Mouse (Mus musculus): Measurements from ENCODE around the gene Ercc2. TPM values are rescaled to one million over a fixed set of nuclear protein-coding genes. Genes with fewer than 3 reads are reported as not detected.

Gene Ercc2
- 22.6 and 25.1 TPM in 2 replicates for polyA plus RNA-seq (2015; fragmentation: Nextera tagmentation; extraction: Ambion mirVana)

DNA sequence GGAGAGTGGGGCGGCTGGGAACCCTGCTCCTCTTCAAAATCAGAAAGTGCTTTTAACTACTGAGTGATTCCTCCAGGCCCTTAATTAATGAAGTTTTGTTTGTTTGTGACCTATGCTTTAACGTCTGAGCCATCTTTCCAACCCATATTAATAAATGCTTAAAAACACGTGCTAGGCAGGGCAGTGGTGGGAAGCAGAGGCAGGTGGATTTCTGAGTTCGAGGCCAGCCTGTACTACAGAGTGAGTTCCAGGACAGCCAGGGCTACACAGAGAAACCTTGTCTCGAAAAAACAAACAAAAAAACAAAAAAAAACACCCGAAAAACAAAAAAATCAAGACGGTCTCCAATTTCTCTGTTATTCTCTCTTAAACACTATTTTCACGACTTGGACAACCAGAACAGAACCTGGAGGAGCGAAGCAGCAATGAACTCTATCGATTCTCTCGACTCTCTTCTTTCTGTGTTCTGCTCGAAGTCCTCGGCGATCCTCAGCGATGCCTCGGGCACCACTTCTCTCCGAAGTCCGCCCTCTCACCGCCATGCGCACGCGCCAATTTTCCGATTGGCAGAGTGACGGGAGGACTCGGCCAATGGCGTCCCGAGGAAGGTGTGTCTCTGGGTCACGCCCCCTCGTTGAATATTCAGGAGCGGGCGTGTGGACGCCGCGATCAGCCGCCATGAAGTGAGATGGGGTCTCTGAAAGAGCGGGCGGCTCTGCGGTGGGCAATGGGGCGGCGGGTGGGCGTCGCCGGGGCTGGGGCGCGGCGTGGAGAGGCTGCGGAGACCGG is at the start of gene Ercc2:
Ercc2 (plus strand) TSS at position 634 of the 789 bp plus-strand sequence.
- 8% methylated on average over 45 of the region's 48 CpGs for WGBS
- ATAC-seq: peak; percentile 97

DNA sequence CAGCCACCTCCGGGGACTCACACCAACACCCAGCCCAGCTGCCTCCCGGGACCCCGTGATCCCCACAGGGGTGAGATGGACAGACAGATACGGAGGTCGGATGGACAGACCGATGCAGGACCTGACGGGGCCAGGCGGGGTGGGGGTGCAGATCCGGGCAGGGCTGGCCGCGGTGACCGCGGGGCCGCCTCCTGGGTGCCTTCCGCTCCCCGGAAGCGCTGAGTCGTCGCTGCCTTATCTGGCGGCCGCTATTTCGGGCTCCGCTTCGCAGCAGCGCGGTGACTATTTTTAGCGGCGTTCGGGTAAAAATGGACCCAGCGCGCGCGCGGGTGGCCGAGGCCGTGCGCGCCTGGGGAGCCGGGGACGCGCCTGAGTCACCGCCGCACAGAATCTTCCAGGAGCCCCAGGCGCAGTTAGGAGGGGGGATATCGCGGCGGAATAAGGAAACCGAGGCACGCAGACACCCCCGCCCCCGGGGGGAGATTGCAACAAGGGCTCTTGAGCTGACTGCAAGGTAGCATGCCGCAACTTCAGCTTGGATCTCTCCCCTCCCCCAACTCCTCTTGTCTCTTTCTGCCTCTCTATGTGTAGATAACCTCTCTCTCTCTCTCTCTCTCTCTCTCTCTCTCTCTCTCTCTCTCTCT is 49.0 kb upstream of the Ercc2 start:
- H3K4me3 ChIP-seq (ENCODE audit: low read length): peak overlapping the region; percentile 76
- peak overlapping the region; percentile 83 for H3K27ac ChIP-seq (ENCODE audit: low read depth, low read length)
- peaks cover 4% of the 10 kb centered on the region for H3K4me1 ChIP-seq (ENCODE audit: control insufficient read depth, insufficient read depth, low read depth, low read length)
- no peaks in the 10 kb centered on the region for H3K9me3 ChIP-seq (ENCODE audit: control insufficient read depth, low read length)
- no peaks in the 10 kb centered on the region for H3K27me3 ChIP-seq (replicated peaks; ENCODE audit: control insufficient read depth, insufficient read depth, low read length)
- peak overlapping the region; percentile 93 for H3K4me2 ChIP-seq (ENCODE audit: low read length)
- H3K9ac ChIP-seq (ENCODE audit: low read depth, low read length): peak overlapping the region; percentile 95
- no peaks in the 10 kb centered on the region for H3K36me3 ChIP-seq (ENCODE audit: control insufficient read depth, insufficient read depth, low read length)
- peak; percentile 73 for ATAC-seq
- WGBS: under 1% methylated on average over 42 of the region's 52 CpGs

More for the DNA sequence above, at the start of gene Ercc2:
- peaks cover 13% of the 10 kb centered on the region for H3K4me1 ChIP-seq (ENCODE audit: control insufficient read depth, insufficient read depth, low read depth, low read length)
- H3K27me3 ChIP-seq (replicated peaks; ENCODE audit: control insufficient read depth, insufficient read depth, low read length): no peaks in the 10 kb centered on the region
- H3K27ac ChIP-seq (ENCODE audit: low read depth, low read length): peak within 1 kb of the TSS; percentile 74
- peak within 1 kb of the TSS; percentile 79 for H3K9ac ChIP-seq (ENCODE audit: low read depth, low read length)
- peaks cover 13% of the 10 kb centered on the region for H3K36me3 ChIP-seq (ENCODE audit: control insufficient read depth, insufficient read depth, low read length)
- H3K4me2 ChIP-seq (ENCODE audit: low read length): peak within 1 kb of the TSS; percentile 86
- H3K9me3 ChIP-seq (ENCODE audit: control insufficient read depth, low read length): no peaks in the 10 kb centered on the region
- H3K4me3 ChIP-seq (ENCODE audit: low read length): peak within 1 kb of the TSS; percentile 85

DNA sequence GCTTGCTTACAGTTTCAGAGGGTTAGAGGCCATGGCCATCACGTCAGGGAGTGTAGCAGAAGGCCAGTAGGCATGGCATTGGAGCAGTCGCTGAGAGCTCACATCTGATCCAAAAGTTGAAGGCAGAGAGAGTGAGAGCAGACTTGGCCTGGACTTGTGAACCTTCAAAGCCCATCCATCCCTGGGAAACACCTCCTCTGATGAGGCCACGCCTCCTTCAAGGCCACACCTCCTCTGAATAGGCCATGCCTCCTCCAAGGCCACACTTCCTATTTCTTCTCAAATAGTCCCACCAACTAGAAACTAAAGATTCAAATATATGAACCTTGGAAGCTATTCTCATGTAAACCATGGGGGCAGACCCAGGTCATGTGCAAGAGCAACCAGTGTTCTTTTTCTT is 46.2 kb upstream of the Ercc2 start:
- Histone ChIP-seq H3K9ac (ENCODE audit: low read depth, low read length) (no peak overlapping the region), H3K4me3 (ENCODE audit: low read length) (no peak overlapping the region), H3K36me3 (ENCODE audit: control insufficient read depth, insufficient read depth, low read length) (no peaks in the 10 kb centered on the region), H3K4me1 (ENCODE audit: control insufficient read depth, insufficient read depth, low read depth, low read length) (peaks cover 4% of the 10 kb centered on the region), H3K27ac (ENCODE audit: low read depth, low read length) (no peak overlapping the region), H3K9me3 (ENCODE audit: control insufficient read depth, low read length) (no peaks in the 10 kb centered on the region), H3K27me3 (replicated peaks; ENCODE audit: control insufficient read depth, insufficient read depth, low read length) (no peaks in the 10 kb centered on the region), H3K4me2 (ENCODE audit: low read length) (no peak overlapping the region)
- WGBS: 48% methylated on average over 3 of the region's 3 CpGs
- no peak for ATAC-seq

DNA sequence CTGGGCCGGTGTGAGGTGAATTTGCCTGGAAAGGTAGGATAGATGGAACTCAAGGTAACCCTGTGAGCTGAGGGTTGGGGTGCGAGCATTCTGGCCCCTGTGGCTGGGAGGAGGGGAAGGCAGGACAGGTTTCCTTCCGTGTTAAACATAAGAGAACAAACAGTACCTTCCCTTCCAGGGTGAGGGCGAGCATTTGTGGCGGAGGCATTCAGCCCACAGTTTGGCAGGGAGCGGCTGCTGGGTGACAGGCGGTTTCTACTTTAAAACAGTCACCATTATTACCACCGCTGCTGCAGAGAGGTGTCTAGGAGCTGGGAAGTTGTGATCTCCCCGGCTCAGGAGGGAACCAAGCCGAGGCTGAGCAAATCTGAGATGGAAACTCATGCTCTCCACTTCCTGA is 44.7 kb upstream of the Ercc2 start:
- no peak overlapping the region for H3K9ac ChIP-seq (ENCODE audit: low read depth, low read length)
- no peak overlapping the region for H3K4me3 ChIP-seq (ENCODE audit: low read length)
- peaks cover 12% of the 10 kb centered on the region for H3K4me1 ChIP-seq (ENCODE audit: control insufficient read depth, insufficient read depth, low read depth, low read length)
- no peaks in the 10 kb centered on the region for H3K9me3 ChIP-seq (ENCODE audit: control insufficient read depth, low read length)
- no peak overlapping the region for H3K27ac ChIP-seq (ENCODE audit: low read depth, low read length)
- H3K4me2 ChIP-seq (ENCODE audit: low read length): no peak overlapping the region
- no peak for ATAC-seq
- 65% methylated on average over 10 of the region's 10 CpGs for WGBS
- H3K36me3 ChIP-seq (ENCODE audit: control insufficient read depth, insufficient read depth, low read length): no peaks in the 10 kb centered on the region
- H3K27me3 ChIP-seq (replicated peaks; ENCODE audit: control insufficient read depth, insufficient read depth, low read length): peaks cover 10% of the 10 kb centered on the region

DNA sequence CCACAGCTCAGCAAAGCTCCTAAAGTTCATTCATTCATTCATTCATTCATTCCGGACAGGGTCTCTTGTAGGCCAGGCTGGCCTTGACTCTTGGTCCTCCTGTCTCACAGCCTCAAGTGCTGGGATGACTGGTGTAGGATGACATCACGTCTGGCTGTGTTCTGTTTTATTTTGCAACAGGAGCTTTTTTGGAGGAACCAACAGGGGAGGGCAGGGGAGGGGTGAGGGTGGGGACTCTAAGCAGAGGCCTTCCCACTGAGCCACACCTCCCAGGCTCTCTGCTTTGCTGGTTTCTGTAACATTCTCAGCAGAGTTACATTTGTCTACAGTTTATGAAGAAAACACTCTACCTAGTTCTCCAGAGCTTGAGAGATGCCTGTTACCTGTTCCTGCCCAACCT is 43.8 kb upstream of the Ercc2 start:
- no peak for ATAC-seq
- Histone ChIP-seq H3K4me2 (ENCODE audit: low read length) (no peak overlapping the region), H3K27ac (ENCODE audit: low read depth, low read length) (no peak overlapping the region), H3K9me3 (ENCODE audit: control insufficient read depth, low read length) (no peaks in the 10 kb centered on the region), H3K27me3 (replicated peaks; ENCODE audit: control insufficient read depth, insufficient read depth, low read length) (peaks cover 10% of the 10 kb centered on the region), H3K4me3 (ENCODE audit: low read length) (no peak overlapping the region), H3K4me1 (ENCODE audit: control insufficient read depth, insufficient read depth, low read depth, low read length) (peaks cover 17% of the 10 kb centered on the region), H3K36me3 (ENCODE audit: control insufficient read depth, insufficient read depth, low read length) (no peaks in the 10 kb centered on the region), H3K9ac (ENCODE audit: low read depth, low read length) (no peak overlapping the region)
- WGBS: 69% methylated on average over 2 of the region's 2 CpGs

DNA sequence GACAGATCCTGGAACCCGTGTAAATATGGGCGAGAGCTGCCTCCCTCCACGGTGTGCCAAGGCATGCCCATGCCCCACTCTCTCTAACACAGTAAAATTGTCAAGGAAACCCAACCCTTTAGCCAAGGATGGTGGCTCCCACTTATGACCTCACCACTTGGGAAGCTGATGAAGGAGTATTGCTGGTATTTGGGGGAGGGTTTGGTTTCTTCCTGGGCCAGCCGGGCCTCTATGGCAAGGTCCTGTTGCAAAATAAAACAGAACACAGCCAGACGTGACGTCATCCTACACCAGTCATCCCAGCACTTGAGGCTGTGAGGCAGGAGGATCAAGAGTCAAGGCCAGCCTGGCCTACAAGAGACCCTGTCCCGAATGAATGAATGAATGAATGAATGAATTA is 43.2 kb upstream of the Ercc2 start:
- Histone ChIP-seq H3K4me1 (ENCODE audit: control insufficient read depth, insufficient read depth, low read depth, low read length) (peaks cover 15% of the 10 kb centered on the region), H3K9ac (ENCODE audit: low read depth, low read length) (no peak overlapping the region), H3K27me3 (replicated peaks; ENCODE audit: control insufficient read depth, insufficient read depth, low read length) (peaks cover 10% of the 10 kb centered on the region), H3K9me3 (ENCODE audit: control insufficient read depth, low read length) (no peaks in the 10 kb centered on the region), H3K36me3 (ENCODE audit: control insufficient read depth, insufficient read depth, low read length) (no peaks in the 10 kb centered on the region), H3K4me2 (ENCODE audit: low read length) (no peak overlapping the region), H3K27ac (ENCODE audit: low read depth, low read length) (no peak overlapping the region), H3K4me3 (ENCODE audit: low read length) (no peak overlapping the region)
- 76% methylated on average over 7 of the region's 7 CpGs for WGBS
- ATAC-seq: no peak

DNA sequence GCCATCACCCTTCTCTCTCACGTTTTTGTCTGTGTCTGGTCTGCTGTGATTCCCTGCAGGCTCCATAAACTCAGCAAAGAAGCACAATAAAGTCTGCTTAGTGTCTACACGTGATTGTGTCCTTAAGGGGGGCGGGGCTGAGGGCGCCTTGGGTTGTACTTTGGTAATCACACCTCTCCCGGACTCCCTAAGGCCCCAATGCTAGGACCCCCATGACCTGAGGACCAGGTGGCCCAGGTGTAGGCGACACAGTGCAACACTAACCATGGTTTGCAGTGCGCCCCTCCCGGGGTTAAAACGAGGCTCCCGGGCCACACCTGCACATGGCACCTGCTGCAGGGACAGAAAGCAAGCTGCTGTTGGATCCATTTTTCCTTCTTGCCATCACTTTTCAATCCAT is 40.6 kb upstream of the Ercc2 start:
- H3K27ac ChIP-seq (ENCODE audit: low read depth, low read length): no peak overlapping the region
- peak overlapping the region; percentile 57; the same call in 1 of the 2 replicates for H3K4me3 ChIP-seq (ENCODE audit: low read length)
- ATAC-seq: no peak
- peak overlapping the region; percentile 17; the same call in 1 of the 2 replicates for H3K9ac ChIP-seq (ENCODE audit: low read depth, low read length)
- peaks cover 10% of the 10 kb centered on the region for H3K27me3 ChIP-seq (replicated peaks; ENCODE audit: control insufficient read depth, insufficient read depth, low read length)
- H3K36me3 ChIP-seq (ENCODE audit: control insufficient read depth, insufficient read depth, low read length): no peaks in the 10 kb centered on the region
- WGBS: 24% methylated on average over 10 of the region's 10 CpGs
- H3K4me2 ChIP-seq (ENCODE audit: low read length): peak overlapping the region; percentile 99
- no peaks in the 10 kb centered on the region for H3K9me3 ChIP-seq (ENCODE audit: control insufficient read depth, low read length)
- H3K4me1 ChIP-seq (ENCODE audit: control insufficient read depth, insufficient read depth, low read depth, low read length): peaks cover 28% of the 10 kb centered on the region

DNA sequence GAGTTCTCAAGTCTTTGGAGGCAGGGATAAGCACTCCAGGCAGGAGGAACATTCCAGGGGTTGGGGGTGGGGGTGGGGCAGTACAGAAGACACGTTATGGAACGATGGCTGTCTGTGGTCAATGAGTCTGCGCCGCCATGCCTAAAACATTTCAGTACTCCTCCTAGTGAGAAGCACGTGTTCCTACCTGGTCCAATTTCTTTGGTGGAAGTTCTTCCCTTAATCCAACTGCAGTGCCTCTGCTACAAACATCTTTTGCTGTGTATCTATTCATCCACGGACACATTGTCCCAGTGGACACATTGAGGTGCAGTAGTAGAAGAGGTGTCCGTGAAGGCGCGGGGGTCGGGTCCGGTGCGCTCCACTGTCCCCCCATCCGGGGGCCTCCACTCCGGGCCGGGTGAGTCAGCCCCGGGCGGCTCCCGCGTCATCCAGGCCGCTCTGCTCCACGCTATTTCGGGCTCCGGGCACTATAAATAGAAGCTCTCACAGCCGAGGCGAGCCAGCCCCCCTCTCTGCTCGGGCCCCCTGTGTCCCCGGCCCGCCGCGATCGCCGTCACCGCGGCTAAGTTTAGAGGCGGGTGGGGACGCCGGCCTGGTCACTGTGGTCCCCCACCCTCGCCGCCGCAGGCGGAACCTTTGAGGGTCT is 39.9 kb upstream of the Ercc2 start:
- no peak for ATAC-seq
- no peaks in the 10 kb centered on the region for H3K36me3 ChIP-seq (ENCODE audit: control insufficient read depth, insufficient read depth, low read length)
- whole genome bisulfite sequencing: under 1% methylated on average over 32 of the region's 41 CpGs

DNA sequence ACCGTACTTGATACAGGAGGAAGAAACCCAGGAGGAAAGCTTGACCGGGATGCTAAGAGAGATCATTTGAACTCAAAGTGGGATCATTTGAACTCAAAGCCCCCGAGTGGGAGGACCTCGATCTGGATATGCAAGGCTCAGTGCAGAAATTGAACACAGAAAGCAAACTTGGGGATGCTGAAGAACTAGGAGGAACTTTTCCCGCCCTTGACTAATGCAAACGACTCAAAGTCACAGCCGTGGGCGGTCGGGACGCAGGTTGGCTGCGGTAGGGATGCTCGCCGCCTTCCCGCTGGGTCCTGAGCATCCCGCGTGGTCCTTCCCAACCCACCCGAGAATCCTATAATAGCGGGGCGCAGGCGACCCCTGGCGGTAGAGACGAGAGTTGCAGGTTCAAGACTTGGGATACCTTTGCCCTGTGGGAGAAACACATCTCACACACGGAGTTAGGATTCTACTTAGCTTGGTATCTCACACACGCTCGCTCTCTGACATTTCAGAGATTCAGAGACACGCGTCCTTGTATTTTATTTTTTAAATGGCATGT is 39.3 kb upstream of the Ercc2 start:
- ATAC-seq: peak; percentile 15
- under 1% methylated on average over 27 of the region's 27 CpGs for WGBS
- H3K4me2 ChIP-seq (ENCODE audit: low read length): peak overlapping the region; percentile 99
- peak overlapping the region; percentile 57 for H3K4me3 ChIP-seq (ENCODE audit: low read length)
- peak overlapping the region; percentile 73 for H3K9ac ChIP-seq (ENCODE audit: low read depth, low read length)
- H3K36me3 ChIP-seq (ENCODE audit: control insufficient read depth, insufficient read depth, low read length): no peaks in the 10 kb centered on the region
- no peaks in the 10 kb centered on the region for H3K9me3 ChIP-seq (ENCODE audit: control insufficient read depth, low read length)
- peaks cover 28% of the 10 kb centered on the region for H3K4me1 ChIP-seq (ENCODE audit: control insufficient read depth, insufficient read depth, low read depth, low read length)
- no peak overlapping the region for H3K27ac ChIP-seq (ENCODE audit: low read depth, low read length)
- H3K27me3 ChIP-seq (replicated peaks; ENCODE audit: control insufficient read depth, insufficient read depth, low read length): peaks cover 10% of the 10 kb centered on the region

More for the DNA sequence above, 39.9 kb upstream of the Ercc2 start:
- Histone ChIP-seq H3K4me1 (ENCODE audit: control insufficient read depth, insufficient read depth, low read depth, low read length) (peaks cover 28% of the 10 kb centered on the region), H3K9ac (ENCODE audit: low read depth, low read length) (peak overlapping the region; percentile 73), H3K4me3 (ENCODE audit: low read length) (peak overlapping the region; percentile 57), H3K27ac (ENCODE audit: low read depth, low read length) (no peak overlapping the region), H3K27me3 (replicated peaks; ENCODE audit: control insufficient read depth, insufficient read depth, low read length) (peaks cover 10% of the 10 kb centered on the region), H3K4me2 (ENCODE audit: low read length) (peak overlapping the region; percentile 99), H3K9me3 (ENCODE audit: control insufficient read depth, low read length) (no peaks in the 10 kb centered on the region)

All from hindbrain, embryonic 16.5 days (tissue).